Mouse (Mus musculus): ENCODE measurements at regions not wholly inside any gene's neighbourhood (a gene's known extent, or its start where the extent isn't known, plus 50 kb on each side); places are given as distances from the start of the nearest gene placed in this dataset.

DNA sequence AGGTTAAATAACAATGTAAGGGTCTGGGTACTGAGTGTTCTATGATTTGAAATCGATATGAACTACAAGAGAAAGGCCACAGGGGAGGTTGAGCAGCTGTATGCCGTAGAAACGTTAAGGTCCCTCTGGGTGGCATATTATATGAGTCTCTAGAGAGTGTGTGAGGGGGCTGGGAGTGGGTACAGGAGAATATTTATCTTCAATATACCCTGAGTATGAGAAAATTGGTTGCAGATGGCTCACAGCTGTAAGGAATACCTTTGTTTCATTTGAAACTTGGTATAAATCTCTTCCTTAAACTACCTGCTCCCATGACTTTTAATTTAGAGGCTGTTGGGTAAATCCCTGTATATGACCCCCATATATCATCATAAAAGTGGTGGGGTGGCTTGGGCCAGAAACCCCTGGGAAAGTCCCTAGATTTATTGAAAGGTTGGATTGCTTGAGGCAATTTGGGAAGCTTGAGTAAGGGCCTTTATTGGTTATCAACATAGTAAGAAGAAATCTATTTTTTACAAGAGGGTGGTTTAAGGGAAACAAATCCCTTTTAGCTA, 128.7 kb upstream of the Prkg2 start:
- no peaks in the 10 kb centered on the region for H3K4me1 ChIP-seq (ENCODE audit: control insufficient read depth, insufficient read depth, low read length)
- no peak overlapping the region for H3K27ac ChIP-seq
- no peaks in the 10 kb centered on the region for H3K36me3 ChIP-seq (ENCODE audit: control insufficient read depth, insufficient read depth, low read length)
- no peak overlapping the region for H3K4me3 ChIP-seq
- no peak for DNase-seq
- H3K79me2 ChIP-seq (replicated peaks; ENCODE audit: control insufficient read depth, insufficient read depth, low read length) = no peaks in the 10 kb centered on the region
- intact Hi-C loops (cut with DNase I) = no loop called here
- no peaks in the 10 kb centered on the region for H3K27me3 ChIP-seq (ENCODE audit: control insufficient read depth, insufficient read depth, low read length)
- WGBS = 69% methylated on average over 3 of the region's 3 CpGs
- no peak for TF ChIP-seq POLR2A (IDR thresholded peaks at IDR 0.05; ENCODE audit: insufficient read depth, low read depth, low read length)
- H3K9ac ChIP-seq (ENCODE audit: low read depth, low read length) = no peak overlapping the region

DNA sequence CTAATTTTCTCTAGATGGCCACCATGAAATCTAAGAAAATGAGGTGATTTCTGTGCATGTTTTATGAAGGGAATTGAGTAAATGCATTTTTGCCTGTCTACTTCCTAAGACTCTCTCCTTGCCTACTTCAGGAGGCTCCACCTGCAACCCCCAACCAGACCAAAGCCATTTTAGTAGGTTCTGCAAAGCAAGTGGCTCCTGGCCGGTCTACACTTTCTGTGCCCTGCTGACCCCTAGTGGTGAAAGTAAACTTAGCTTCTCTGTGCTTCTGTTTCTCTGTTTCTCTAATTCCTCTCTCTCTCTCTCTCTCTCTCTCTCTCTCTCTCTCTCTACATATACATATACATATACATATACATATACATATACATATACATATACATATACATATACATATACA, 120.8 kb upstream of the Prkg2 start:
- Histone ChIP-seq H3K9ac (ENCODE audit: low read depth, low read length) (no peak overlapping the region), H3K79me2 (replicated peaks; ENCODE audit: control insufficient read depth, insufficient read depth, low read length) (no peaks in the 10 kb centered on the region), H3K4me1 (ENCODE audit: control insufficient read depth, insufficient read depth, low read length) (no peaks in the 10 kb centered on the region), H3K27ac (no peak overlapping the region), H3K36me3 (ENCODE audit: control insufficient read depth, insufficient read depth, low read length) (no peaks in the 10 kb centered on the region), H3K4me3 (no peak overlapping the region), H3K27me3 (ENCODE audit: control insufficient read depth, insufficient read depth, low read length) (no peaks in the 10 kb centered on the region)
- intact Hi-C loops (cut with DNase I) = loop anchor here (10.0 kb wide), 1 partner anchor 253 kb away; no protein-coding TSS in a partner anchor
- DNase-seq = no peak
- TF ChIP-seq CTCF (IDR thresholded peaks at IDR 0.05) (peak; percentile 72), EP300 (IDR thresholded peaks at IDR 0.05; ENCODE audit: insufficient read depth, low read depth, low read length) (0 out of 2 replicates have a peak, but pooled peaks have one; percentile 27), POLR2A (IDR thresholded peaks at IDR 0.05; ENCODE audit: insufficient read depth, low read depth, low read length) (no peak)
- WGBS = 8% methylated on average over 1 of the region's 1 CpGs

DNA sequence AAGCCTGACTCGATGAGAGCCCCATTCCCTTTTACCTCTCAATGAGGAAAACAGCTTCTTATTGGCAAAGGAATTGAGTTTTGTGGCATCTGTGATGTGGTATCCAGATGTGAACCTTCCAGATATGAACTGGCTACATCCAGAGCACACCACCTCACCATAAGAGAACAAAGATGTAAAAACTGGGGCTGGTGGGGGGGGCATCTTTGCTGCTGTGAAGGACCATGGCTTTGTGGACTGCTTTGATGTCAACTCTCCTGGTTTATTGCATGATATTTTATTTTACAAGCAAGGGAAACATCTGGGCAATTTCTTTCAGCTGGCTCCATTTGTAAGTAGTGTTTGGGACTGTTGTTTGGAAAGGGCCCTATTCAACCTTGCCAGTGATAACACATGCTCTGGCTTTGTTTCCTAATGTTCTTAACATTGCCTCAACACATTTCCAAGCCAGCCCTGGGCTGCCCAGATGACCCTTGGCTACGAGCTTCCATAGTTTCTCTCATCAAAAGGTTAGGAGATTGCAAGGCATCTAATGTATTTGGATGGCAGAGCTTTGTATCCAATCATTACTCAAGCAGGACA, 116.2 kb upstream of the Prkg2 start:
- Histone ChIP-seq H3K9ac (ENCODE audit: low read depth, low read length) (no peak overlapping the region), H3K4me3 (no peak overlapping the region), H3K27ac (no peak overlapping the region), H3K36me3 (ENCODE audit: control insufficient read depth, insufficient read depth, low read length) (no peaks in the 10 kb centered on the region), H3K27me3 (ENCODE audit: control insufficient read depth, insufficient read depth, low read length) (no peaks in the 10 kb centered on the region), H3K4me1 (ENCODE audit: control insufficient read depth, insufficient read depth, low read length) (no peaks in the 10 kb centered on the region), H3K79me2 (replicated peaks; ENCODE audit: control insufficient read depth, insufficient read depth, low read length) (no peaks in the 10 kb centered on the region)
- intact Hi-C loops (cut with DNase I) = loop anchor here (10.0 kb wide), 1 partner anchor 249 kb away; no protein-coding TSS in a partner anchor
- WGBS = 36% methylated on average over 2 of the region's 2 CpGs
- no peak for DNase-seq
- no peak for TF ChIP-seq POLR2A (IDR thresholded peaks at IDR 0.05; ENCODE audit: insufficient read depth, low read depth, low read length)
- TF ChIP-seq CTCF (IDR thresholded peaks at IDR 0.05) = no peak
- no peak for TF ChIP-seq EP300 (IDR thresholded peaks at IDR 0.05; ENCODE audit: insufficient read depth, low read depth, low read length)

DNA sequence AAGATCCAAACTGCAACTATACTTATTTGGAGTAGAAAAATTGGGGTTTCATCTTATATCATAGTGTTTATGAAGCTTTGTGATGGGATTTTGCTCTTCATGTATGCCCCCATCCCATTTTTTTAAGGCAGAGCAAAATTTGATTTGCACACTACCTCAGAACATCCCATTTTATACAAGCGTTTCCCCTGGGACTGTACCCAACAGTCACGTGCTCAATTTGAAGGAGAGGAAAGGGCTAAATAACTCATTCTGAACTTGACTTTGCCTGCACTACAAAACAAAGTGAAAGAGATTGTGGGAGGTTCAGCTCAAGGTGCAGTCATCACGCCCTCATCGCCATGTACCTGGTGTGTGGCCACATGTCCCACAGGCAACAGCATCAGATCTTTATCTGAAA, 115.1 kb upstream of the Prkg2 start:
- H3K27me3 ChIP-seq (ENCODE audit: control insufficient read depth, insufficient read depth, low read length) = no peaks in the 10 kb centered on the region
- intact Hi-C loops (cut with DNase I) = loop anchor here (10.0 kb wide), 1 partner anchor 247 kb away; no protein-coding TSS in a partner anchor
- WGBS = 87% methylated on average over 4 of the region's 4 CpGs

DNA sequence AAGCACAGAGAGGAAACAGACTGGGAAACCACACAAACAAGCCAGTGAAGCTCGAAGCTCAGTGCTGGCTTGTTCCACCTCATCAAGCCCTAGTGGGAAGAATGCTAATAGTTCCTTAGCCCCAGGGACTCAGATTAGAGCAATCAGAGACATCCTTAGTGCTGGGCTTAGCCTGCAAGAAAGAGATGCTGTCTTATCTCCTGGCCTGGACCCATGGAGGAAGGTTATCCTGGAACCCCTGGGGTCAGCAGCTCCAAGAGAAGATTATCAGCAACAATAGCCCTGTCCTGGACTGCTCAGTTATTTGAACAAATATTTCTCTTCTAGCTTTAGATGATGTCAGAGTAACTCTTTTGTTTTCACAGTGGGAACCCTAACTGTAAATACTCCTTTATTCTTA, 112.8 kb upstream of the Prkg2 start:
- Histone ChIP-seq H3K4me3 (no peak overlapping the region), H3K36me3 (ENCODE audit: control insufficient read depth, insufficient read depth, low read length) (no peaks in the 10 kb centered on the region), H3K27ac (no peak overlapping the region), H3K27me3 (ENCODE audit: control insufficient read depth, insufficient read depth, low read length) (no peaks in the 10 kb centered on the region), H3K4me1 (ENCODE audit: control insufficient read depth, insufficient read depth, low read length) (no peaks in the 10 kb centered on the region), H3K9ac (ENCODE audit: low read depth, low read length) (no peak overlapping the region), H3K79me2 (replicated peaks; ENCODE audit: control insufficient read depth, insufficient read depth, low read length) (no peaks in the 10 kb centered on the region)
- no peak for TF ChIP-seq POLR2A (IDR thresholded peaks at IDR 0.05; ENCODE audit: insufficient read depth, low read depth, low read length)
- TF ChIP-seq EP300 (IDR thresholded peaks at IDR 0.05; ENCODE audit: insufficient read depth, low read depth, low read length) = no peak
- TF ChIP-seq CTCF (IDR thresholded peaks at IDR 0.05) = no peak
- no peak for DNase-seq
- intact Hi-C loops (cut with DNase I) = loop anchor here (10.0 kb wide), 1 partner anchor 245 kb away; no protein-coding TSS in a partner anchor
- 5% methylated on average over 1 of the region's 1 CpGs for WGBS

More for the DNA sequence above, 115.1 kb upstream of the Prkg2 start:
- no peak for DNase-seq
- no peak overlapping the region for H3K27ac ChIP-seq
- no peaks in the 10 kb centered on the region for H3K4me1 ChIP-seq (ENCODE audit: control insufficient read depth, insufficient read depth, low read length)
- H3K4me3 ChIP-seq = no peak overlapping the region
- no peak overlapping the region for H3K9ac ChIP-seq (ENCODE audit: low read depth, low read length)
- TF ChIP-seq EP300 (IDR thresholded peaks at IDR 0.05; ENCODE audit: insufficient read depth, low read depth, low read length) (no peak), CTCF (IDR thresholded peaks at IDR 0.05) (no peak), POLR2A (IDR thresholded peaks at IDR 0.05; ENCODE audit: insufficient read depth, low read depth, low read length) (no peak)
- H3K79me2 ChIP-seq (replicated peaks; ENCODE audit: control insufficient read depth, insufficient read depth, low read length) = no peaks in the 10 kb centered on the region
- no peaks in the 10 kb centered on the region for H3K36me3 ChIP-seq (ENCODE audit: control insufficient read depth, insufficient read depth, low read length)

DNA sequence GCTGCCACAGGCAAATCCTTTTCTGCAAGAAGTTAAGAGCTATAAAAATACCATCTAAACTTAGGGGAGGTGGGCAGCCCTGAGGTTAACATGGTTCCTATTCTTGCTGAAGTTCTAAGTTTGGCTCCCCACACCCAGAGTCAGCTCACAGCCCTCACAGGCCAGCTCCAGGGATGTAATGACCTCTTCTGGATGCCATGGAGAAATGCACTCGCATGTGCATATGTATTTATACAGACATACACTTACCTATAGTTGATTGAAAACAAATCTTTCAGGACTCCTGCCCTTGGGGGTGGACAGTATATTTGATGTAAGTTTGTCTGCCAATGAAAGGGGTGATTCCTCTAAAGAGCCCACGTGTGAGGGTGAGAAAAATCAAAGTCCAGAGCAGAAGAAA, 95.5 kb upstream of the Prkg2 start:
- Histone ChIP-seq H3K27ac (no peak overlapping the region), H3K79me2 (replicated peaks; ENCODE audit: control insufficient read depth, insufficient read depth, low read length) (no peaks in the 10 kb centered on the region), H3K27me3 (ENCODE audit: control insufficient read depth, insufficient read depth, low read length) (no peaks in the 10 kb centered on the region), H3K4me3 (no peak overlapping the region), H3K9ac (ENCODE audit: low read depth, low read length) (no peak overlapping the region), H3K4me1 (ENCODE audit: control insufficient read depth, insufficient read depth, low read length) (no peaks in the 10 kb centered on the region), H3K36me3 (ENCODE audit: control insufficient read depth, insufficient read depth, low read length) (no peaks in the 10 kb centered on the region)
- no peak for DNase-seq
- no peak for TF ChIP-seq CTCF (IDR thresholded peaks at IDR 0.05)
- TF ChIP-seq EP300 (IDR thresholded peaks at IDR 0.05; ENCODE audit: insufficient read depth, low read depth, low read length) = no peak
- no peak for TF ChIP-seq POLR2A (IDR thresholded peaks at IDR 0.05; ENCODE audit: insufficient read depth, low read depth, low read length)
- intact Hi-C loops (cut with DNase I) = no loop called here
- WGBS = 73% methylated on average over 2 of the region's 2 CpGs

Data from heart, adult 2 months (tissue).